Mouse (Mus musculus): ENCODE measurements around the gene Scfd2. TPM values are rescaled to one million over a fixed set of nuclear protein-coding genes. Genes with fewer than 3 reads are reported as not detected.
A peak's percentile ranks its signal among the peaks of the same experiment; 100 is the strongest.

The Scfd2 gene
- total RNA-seq, 2 experiments from 2014 or later: 22.6 to 26.2 TPM

DNA sequence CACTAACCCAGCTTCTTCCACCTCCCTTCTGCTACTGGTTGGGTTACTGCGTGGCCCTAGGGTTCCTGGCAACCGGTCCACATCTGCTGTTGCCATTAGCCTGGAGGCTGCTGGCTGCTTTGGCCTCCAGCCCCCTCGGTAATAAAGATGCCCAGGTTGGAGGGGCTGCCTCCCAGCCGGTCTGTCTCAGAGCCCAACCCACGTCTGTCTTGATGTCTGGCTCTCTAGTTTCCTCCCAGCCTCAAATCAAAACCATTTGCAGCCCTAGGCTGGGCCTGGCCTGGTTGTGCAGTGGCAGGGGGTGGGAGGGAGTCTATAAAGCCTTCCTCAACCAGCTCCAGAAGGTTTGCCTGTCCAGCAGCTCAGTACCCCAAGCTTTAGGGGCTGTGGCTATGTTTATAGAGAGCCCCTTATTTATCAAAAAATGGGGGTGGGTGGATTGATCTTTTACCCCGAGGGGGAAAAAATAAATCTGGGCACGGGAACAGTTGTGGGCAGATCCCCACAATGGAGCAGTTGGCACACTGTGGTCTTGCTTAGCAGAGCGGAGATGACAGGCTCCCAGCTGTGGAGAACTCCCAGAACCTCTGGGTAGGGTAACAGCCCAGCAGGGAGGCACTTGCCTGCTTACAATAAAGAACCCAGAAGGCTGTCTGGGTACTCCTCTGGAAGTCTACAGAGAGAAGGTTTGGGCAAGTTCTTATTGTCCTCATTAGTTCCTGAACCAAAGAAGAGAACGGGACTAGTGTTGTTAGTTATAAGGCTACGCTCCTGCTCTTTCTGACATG is 329.8 kb downstream of the Scfd2 start:
- no peak for DNase-seq

- no peak for DNase-seq
Measured at GRCm38 (mm10) chr5:74200481-74200880, 331.1 kb downstream of the Scfd2 start.

DNA sequence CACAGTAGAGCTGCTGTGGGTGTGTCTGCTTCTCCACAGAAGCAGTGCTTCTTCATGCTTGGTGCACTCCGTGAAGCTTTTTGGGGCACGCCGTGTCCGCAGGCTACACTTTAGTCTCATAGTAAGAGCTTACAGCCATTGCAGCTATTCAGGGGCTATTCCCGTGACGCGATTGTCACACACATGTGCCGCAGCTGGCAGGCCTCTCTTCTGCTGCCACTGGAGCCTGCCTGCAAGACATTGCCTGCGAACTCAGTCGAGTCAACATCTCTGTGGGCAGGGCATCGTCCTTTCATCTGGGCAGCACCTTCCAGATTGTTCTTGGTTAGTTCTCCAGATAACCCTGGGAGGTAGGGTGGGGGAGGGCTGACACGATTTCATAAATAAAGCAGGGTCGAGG is 331.8 kb downstream of the Scfd2 start:
- no peak for DNase-seq

GRCm38 (mm10) chr5:74198446-74198845 is 333.1 kb downstream of the Scfd2 start:
- DNase-seq: no peak

DNA sequence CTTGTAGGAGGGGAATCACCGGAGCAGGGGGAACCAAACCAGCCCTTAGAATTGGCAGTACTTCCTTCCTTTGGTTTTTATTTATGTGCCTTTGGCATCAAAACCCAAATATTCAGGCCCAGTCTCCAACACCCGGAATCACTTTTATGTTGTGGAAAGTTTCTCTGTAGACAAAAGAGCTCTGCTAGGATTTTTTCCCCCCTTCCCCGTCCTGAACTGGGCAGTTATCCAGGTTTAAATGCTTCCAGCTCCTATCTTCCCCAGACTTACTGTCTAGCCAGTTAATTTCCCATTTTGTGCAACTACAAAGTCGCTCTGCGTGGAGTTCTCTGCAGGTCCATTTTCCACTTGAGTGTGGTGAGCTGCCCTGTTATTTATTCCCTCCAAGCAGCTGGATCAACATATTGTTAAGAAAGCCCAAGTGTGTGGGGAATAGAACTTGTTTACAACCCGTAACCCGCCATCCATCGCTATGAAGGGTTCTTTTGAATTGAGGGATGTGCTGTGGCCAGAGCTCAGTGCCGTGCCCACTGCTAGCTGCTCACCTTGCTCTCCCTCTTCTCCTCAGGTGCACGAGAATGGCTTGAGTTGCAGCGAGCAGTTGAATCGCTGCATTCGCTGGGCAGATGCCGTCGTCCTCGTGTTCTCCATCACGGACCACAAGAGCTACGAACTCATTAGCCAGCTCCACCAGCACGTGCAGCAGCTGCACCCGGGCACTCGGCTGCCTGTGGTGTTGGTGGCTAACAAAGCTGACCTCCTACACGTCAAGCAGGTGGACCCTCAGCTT is 333.8 kb downstream of the Scfd2 start:
- DNase-seq: no peak

DNA sequence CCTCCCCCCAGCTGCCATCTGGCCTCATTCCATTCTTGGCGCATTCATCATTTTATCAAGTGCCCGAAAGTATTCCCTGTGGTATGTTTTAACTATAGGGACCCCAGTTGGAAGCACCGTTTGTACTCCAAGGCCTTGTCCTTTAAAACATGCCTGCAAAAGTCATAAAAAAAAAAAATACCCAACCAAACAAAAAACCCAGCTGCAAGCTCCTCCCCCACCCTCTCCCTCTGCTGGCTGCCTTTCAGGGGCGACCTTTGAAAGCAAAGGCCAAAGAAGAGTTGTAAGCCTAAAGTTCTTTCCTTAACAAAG is 335.3 kb downstream of the Scfd2 start:
- no peak for DNase-seq

- DNase-seq: no peak
Measured at GRCm38 (mm10) chr5:74195614-74196306, 335.8 kb downstream of the Scfd2 start.

DNA sequence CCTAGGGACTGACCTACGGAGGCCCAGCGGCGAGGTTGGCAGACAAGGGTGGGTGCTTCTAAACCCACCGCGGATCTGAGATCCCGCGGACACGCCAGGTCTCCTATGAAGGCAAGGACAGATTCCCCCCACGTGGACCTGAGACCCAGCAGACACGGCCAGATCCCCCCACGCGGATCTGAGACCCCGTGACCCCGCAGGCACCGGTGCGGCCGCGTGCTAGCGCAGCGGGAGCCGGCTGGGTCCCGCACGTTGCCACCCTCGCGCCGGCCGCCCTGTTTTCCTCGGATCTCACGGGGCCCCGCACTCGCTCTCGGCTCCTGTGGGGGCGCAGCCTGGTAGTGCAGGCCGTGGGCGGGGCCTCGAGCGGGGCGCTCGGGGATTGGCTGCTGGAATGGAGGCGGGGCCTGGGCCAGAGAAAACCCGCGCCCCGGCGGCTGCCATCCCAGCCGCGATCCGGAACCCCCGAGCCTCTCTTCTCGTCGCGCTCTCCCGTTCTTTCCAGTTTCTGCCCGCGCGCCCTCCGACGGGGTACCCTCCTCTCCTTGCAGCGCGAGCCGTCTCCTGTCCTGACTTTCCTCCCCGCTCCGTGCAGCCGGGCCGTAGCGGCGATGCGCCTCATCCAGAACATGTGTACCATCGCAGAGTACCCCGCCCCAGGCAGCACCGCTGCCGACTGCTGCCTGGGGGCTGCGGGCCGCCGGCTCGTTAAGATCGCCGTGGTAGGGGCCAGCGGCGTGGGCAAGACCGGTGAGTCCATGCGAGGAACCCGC is 336.5 kb downstream of the Scfd2 start, which contains the start of gene Rasl11b:
Rasl11b (plus strand) TSS at position 446 of the 773 bp plus-strand sequence.
- DNase-seq: peak; percentile 92 to 95

- no peak for DNase-seq
Measured at GRCm38 (mm10) chr5:74194027-74194840, 337.3 kb downstream of the Scfd2 start.

GRCm38 (mm10) chr5:74193626-74194025 is 337.9 kb downstream of the Scfd2 start:
- no peak for DNase-seq

DNA sequence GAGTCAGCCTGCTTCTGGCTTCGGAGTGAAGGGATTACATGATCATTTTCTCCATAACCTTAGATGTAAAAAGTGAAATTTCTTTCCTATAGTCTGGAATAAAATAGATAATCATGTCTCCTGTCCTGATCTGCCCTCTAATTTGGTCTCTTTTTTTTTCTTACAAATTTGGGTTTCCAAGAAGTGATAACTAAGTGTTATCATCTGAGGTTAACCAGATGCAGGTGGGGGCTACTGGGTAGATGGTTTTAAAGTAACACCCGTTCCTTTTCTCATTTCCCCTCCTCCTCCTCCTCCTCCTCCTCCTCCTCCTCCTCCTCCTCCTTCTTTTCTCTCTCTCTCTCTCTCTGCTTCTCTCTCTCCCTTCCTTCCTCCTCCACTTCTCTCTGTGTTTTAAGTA is 338.6 kb downstream of the Scfd2 start:
- no peak for DNase-seq

- DNase-seq: no peak
Measured at GRCm38 (mm10) chr5:74190911-74191310, 340.6 kb downstream of the Scfd2 start.

- no peak for DNase-seq
Measured at GRCm38 (mm10) chr5:74190161-74190491, 341.4 kb downstream of the Scfd2 start.

DNA sequence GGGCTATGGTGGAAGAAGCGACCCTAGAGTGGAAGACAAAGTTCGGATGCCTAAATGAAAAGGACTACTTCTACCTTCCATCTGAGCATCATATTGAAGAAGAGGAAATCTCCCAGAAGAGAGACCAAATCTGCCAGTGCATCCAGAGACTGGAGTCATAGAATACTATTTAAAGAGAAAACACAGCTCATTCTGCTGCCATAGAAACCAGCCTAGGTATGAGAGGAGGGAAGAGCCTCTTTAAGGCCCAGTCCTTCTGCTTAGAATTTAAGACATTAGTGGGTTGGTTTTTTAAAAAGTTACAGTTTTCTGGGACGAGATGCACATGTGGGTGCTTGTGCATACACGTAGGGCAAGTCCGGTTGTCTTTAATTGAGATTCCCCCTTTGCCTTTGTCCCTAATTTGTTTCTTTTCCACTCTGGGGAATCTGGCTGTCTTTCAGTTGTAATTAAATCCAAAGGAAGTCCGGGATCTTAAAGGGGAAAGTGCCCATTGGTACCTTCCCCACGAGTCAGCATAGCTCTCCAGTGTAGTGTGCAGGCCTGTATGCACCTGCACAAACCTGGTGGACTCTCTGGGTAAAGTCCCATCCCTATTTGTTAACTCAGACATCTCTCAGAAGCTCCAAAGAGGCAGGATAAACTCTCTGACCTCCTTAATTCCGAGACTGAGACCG is 341.9 kb downstream of the Scfd2 start:
- DNase-seq: no peak

DNA sequence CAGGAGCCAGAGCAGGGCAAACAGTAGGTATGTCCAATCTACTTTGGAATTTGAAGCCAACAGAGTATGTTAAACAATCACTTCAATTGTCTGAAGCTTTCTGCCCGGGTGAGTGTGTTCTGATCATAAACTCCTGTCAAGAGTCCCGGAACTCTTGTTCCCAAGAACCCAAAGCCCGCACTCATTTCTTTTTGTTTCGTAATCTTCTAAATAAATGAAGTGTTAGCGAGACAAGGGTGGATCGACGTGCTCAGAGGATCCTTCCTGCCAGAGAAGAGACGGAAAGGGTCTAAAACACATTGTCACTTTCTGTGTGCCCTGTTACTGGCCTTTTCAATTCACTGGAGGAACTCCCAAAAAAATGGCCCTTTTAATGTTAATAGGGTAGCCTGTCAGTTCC is 342.7 kb downstream of the Scfd2 start:
- no peak for DNase-seq

DNA sequence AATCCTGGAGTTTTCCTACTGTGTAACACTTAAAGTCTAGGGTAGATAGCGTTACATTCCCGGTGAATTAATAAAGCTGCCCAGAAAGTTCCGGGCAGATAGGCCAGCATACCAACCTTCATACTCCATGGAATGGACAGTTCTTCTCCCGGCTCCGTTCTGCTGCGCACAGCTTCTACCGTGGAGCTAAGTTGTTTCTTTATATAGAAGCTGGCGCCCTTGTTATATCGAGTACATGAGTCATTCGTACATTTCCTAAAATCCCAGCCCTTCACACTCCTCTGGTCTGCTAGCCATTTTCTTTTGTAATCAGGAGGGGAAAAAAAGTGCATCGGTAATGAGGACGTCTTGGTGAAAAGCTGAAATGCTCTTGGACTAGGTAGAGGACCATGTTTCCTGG is 343.5 kb downstream of the Scfd2 start:
- no peak for DNase-seq

DNA sequence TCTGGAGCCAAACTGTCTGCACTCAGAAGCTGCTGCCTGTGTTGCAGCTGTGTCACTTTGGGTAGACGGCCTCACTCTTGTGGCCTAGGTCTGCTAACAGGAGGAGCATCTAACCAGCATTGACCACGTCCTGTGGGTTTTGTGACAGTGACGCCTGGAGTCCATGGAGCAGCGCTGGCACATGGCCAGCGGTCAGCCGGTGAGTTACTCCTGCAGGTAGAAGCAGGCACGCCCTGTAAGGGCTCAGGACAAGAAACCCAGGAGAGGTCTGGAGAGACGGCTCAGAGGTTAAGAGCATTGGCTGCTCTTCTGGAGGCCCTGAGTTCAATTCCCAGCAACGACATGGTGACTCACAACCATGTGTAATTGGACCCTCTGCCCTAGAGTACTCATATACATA is 347.0 kb downstream of the Scfd2 start:
- DNase-seq: no peak

DNA sequence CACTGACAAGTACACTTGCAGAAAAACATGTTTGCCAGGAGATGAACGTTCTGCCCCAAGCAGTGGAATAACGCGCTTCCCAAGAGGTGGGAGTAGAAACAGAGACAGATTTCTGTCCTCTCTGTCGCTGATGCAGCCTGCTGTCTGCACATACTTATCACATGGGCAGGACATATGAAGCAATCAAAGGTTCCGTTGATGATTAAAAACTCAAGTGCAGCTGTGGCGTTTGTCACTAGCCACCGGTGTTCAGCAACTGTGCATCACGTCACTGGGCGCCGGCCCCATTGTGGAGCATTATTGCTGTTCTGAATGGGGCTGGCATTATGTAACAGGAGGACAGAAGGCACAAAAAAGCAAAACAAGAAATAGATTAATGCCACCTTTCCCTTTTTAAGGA is 348.4 kb downstream of the Scfd2 start:
- DNase-seq: peak; percentile 57 to 64

GRCm38 (mm10) chr5:74180216-74180615 is 351.3 kb downstream of the Scfd2 start:
- DNase-seq: no peak

GRCm38 (mm10) chr5:74175526-74176270 is 355.9 kb downstream of the Scfd2 start:
- no peak for DNase-seq

Measured in layer of hippocampus, postnatal 36 days (tissue).